Mouse (Mus musculus): ENCODE measurements at regions not wholly inside any gene's neighbourhood (a gene's known extent, or its start where the extent isn't known, plus 50 kb on each side); places are given as distances from the start of the nearest gene placed in this dataset.

DNA sequence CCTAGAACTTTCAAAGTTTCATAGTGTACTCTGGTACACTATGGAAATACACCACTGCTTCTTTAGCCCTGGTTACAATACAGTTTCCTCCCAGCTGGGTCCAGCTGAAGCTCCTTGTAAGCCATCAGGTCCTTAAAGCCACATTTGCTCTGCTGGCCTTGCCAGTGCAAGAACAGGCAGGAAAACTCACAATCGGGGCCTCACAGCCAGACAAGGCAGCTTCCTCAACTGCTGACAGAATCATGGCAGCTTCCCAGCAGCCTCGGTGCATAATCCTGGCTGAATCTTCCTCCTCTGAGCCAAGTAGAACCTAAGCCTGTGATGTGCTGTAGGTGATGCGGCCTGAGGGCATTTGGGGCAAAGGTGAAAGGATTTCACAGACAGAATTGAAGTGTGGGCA lies 320.5 kb upstream of the Zmiz1 start:
- Histone ChIP-seq H3K27me3 (no peaks in the 10 kb centered on the region), H3K4me2 (no peak overlapping the region), H3K27ac (no peak overlapping the region), H3K9ac (no peak overlapping the region), H3K36me3 (no peaks in the 10 kb centered on the region), H3K9me3 (no peaks in the 10 kb centered on the region), H3K4me1 (replicated peaks) (peaks cover 30% of the 10 kb centered on the region), H3K4me3 (no peak overlapping the region)
- ATAC-seq (ENCODE audit: low FRiP score), result no peak
- WGBS, result 80% methylated on average over 3 of the region's 3 CpGs

DNA sequence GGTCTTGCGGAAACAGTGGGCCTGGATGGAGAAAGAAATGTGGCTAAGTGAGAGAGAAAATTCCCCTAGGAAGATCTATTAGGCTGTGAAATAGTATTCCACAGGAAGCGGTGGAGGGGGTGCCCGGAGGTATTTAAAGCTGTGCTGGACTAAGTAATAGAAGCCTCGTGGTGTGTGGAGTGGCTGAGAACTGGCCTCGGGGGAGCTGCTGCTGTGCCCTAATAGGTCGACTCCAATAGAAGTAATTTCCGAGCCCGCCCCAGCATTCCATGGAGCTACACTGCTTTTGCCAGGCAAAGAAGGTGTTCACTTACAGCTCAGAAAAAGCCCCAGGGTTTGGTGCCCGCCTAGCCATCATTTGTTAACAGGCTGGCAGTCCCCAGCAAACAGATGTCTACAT lies 317.1 kb upstream of the Zmiz1 start:
- WGBS, result 53% methylated on average over 9 of the region's 9 CpGs
- Histone ChIP-seq H3K4me2 (no peak overlapping the region), H3K9ac (no peak overlapping the region), H3K27ac (peak overlapping the region; percentile 25; the same call in 1 of the 2 replicates), H3K9me3 (no peaks in the 10 kb centered on the region), H3K4me1 (replicated peaks) (peaks cover 18% of the 10 kb centered on the region), H3K27me3 (no peaks in the 10 kb centered on the region), H3K4me3 (no peak overlapping the region), H3K36me3 (no peaks in the 10 kb centered on the region)
- ATAC-seq (ENCODE audit: low FRiP score), result no peak

- peaks cover 12% of the 10 kb centered on the region for H3K4me1 ChIP-seq (replicated peaks)
- WGBS, result 93% methylated on average over 4 of the region's 4 CpGs
- no peak for ATAC-seq (ENCODE audit: low FRiP score)
Observed at GRCm38 (mm10) chr14:25143051-25143450, 315.9 kb upstream of the Zmiz1 start.

GRCm38 (mm10) chr14:25147731-25148130 lies 311.3 kb upstream of the Zmiz1 start:
- ATAC-seq (ENCODE audit: low FRiP score), result no peak
- Histone ChIP-seq H3K27ac (no peak overlapping the region), H3K4me1 (replicated peaks) (peaks cover 10% of the 10 kb centered on the region; the same call in 1 of the 2 replicates), H3K9ac (no peak overlapping the region), H3K36me3 (no peaks in the 10 kb centered on the region), H3K4me3 (no peak overlapping the region), H3K4me2 (no peak overlapping the region), H3K9me3 (no peaks in the 10 kb centered on the region), H3K27me3 (no peaks in the 10 kb centered on the region)
- WGBS, result 98% methylated on average over 2 of the region's 2 CpGs

More at GRCm38 (mm10) chr14:25143051-25143450, 315.9 kb upstream of the Zmiz1 start:
- H3K27me3 ChIP-seq, result no peaks in the 10 kb centered on the region
- no peak overlapping the region for H3K9ac ChIP-seq
- no peak overlapping the region for H3K4me2 ChIP-seq
- H3K9me3 ChIP-seq, result no peaks in the 10 kb centered on the region
- no peak overlapping the region for H3K4me3 ChIP-seq
- no peak overlapping the region for H3K27ac ChIP-seq
- H3K36me3 ChIP-seq, result no peaks in the 10 kb centered on the region

DNA sequence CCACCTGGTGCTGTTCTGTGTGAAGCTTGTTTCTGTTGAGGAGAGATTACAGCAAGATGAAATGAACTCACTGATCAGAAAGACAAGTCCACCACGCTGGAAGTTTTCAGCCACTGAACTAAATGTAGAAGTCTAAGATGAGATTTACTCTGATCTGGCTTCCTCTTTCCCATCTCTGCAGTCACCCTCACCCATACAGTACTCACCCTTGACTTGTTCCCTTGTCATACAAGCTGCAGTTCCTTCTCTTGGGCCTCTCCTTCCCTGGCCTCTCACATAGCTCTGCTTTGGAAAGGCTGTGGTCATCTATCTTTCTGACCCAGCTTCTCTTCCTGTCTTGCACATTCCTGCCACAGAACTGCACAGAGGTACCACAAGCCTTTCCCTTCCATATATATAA lies 308.0 kb upstream of the Zmiz1 start:
- 96% methylated on average over 1 of the region's 1 CpGs for WGBS
- Histone ChIP-seq H3K4me3 (no peak overlapping the region), H3K9ac (no peak overlapping the region), H3K4me2 (no peak overlapping the region), H3K4me1 (replicated peaks) (peaks cover 22% of the 10 kb centered on the region), H3K9me3 (no peaks in the 10 kb centered on the region), H3K27ac (no peak overlapping the region), H3K36me3 (no peaks in the 10 kb centered on the region), H3K27me3 (no peaks in the 10 kb centered on the region)
- ATAC-seq (ENCODE audit: low FRiP score), result no peak

- H3K4me1 ChIP-seq (replicated peaks), result peaks cover 27% of the 10 kb centered on the region
- H3K27ac ChIP-seq, result no peak overlapping the region
- H3K4me2 ChIP-seq, result no peak overlapping the region
- 86% methylated on average over 2 of the region's 2 CpGs for WGBS
- H3K9ac ChIP-seq, result no peak overlapping the region
- H3K27me3 ChIP-seq, result no peaks in the 10 kb centered on the region
- no peak for ATAC-seq (ENCODE audit: low FRiP score)
- no peak overlapping the region for H3K4me3 ChIP-seq
- no peaks in the 10 kb centered on the region for H3K36me3 ChIP-seq
- no peaks in the 10 kb centered on the region for H3K9me3 ChIP-seq
Observed at GRCm38 (mm10) chr14:25151485-25151884, 307.5 kb upstream of the Zmiz1 start.

- no peak for ATAC-seq (ENCODE audit: low FRiP score)
- Histone ChIP-seq H3K4me2 (no peak overlapping the region), H3K4me1 (replicated peaks) (peaks cover 29% of the 10 kb centered on the region), H3K27me3 (no peaks in the 10 kb centered on the region), H3K4me3 (no peak overlapping the region), H3K27ac (no peak overlapping the region), H3K9me3 (no peaks in the 10 kb centered on the region), H3K36me3 (no peaks in the 10 kb centered on the region), H3K9ac (no peak overlapping the region)
- 77% methylated on average over 4 of the region's 4 CpGs for WGBS
Observed at GRCm38 (mm10) chr14:25153573-25153972, 305.4 kb upstream of the Zmiz1 start.

- Histone ChIP-seq H3K4me2 (no peak overlapping the region), H3K4me1 (replicated peaks) (peaks cover 29% of the 10 kb centered on the region), H3K9me3 (no peaks in the 10 kb centered on the region), H3K36me3 (no peaks in the 10 kb centered on the region), H3K27ac (no peak overlapping the region), H3K4me3 (no peak overlapping the region), H3K9ac (no peak overlapping the region), H3K27me3 (no peaks in the 10 kb centered on the region)
- ATAC-seq (ENCODE audit: low FRiP score), result no peak
- 67% methylated on average over 8 of the region's 8 CpGs for WGBS
Observed at GRCm38 (mm10) chr14:25154180-25154579, 304.8 kb upstream of the Zmiz1 start.

DNA sequence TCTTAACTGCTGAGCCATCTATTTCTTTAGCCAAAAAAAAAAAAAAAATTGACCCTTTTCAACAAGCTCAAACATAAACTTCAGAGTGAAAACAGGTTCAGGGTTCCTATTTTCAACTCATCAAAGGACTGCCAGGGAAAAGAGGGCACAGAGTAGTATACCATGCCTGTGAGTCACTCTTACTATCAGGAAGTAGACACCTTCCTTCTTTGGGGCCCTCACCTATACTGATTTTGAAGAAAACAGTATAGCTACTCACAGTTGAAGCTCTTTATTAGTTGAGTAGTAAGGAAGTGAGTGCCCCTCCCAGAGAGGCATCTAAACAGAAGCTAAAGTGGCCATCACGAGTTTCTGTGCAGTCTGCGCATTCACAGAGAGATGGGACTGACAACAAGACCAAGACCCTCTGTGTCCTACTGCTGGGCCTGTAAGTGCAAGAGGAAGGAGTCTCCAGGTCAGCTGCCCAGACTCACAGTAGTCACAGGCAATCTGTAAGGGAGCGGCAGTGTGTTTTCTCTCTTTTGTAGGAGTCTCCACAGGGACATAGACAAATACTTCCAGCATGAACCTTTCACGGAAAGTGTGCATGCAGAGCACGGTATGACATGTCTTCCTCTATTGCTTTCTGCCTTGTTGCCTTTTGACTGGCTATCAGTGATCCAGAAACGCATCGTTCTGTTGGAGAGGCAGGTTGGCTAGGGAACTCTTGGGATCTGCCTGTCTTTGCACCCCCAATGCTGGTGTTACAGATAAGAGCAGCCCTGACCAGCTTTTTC lies 303.8 kb upstream of the Zmiz1 start:
- Histone ChIP-seq H3K27me3 (no peaks in the 10 kb centered on the region), H3K4me2 (no peak overlapping the region), H3K27ac (peak overlapping the region; percentile 45), H3K9ac (0 out of 2 replicates have a peak overlapping the region, but pooled peaks have one; percentile 39), H3K9me3 (no peaks in the 10 kb centered on the region), H3K4me1 (replicated peaks) (peaks cover 29% of the 10 kb centered on the region), H3K36me3 (no peaks in the 10 kb centered on the region), H3K4me3 (no peak overlapping the region)
- 70% methylated on average over 7 of the region's 7 CpGs for WGBS
- ATAC-seq (ENCODE audit: low FRiP score), result no peak

- no peak for ATAC-seq (ENCODE audit: low FRiP score)
- H3K9me3 ChIP-seq, result no peaks in the 10 kb centered on the region
Observed at GRCm38 (mm10) chr14:25156171-25156570, 302.8 kb upstream of the Zmiz1 start.

DNA sequence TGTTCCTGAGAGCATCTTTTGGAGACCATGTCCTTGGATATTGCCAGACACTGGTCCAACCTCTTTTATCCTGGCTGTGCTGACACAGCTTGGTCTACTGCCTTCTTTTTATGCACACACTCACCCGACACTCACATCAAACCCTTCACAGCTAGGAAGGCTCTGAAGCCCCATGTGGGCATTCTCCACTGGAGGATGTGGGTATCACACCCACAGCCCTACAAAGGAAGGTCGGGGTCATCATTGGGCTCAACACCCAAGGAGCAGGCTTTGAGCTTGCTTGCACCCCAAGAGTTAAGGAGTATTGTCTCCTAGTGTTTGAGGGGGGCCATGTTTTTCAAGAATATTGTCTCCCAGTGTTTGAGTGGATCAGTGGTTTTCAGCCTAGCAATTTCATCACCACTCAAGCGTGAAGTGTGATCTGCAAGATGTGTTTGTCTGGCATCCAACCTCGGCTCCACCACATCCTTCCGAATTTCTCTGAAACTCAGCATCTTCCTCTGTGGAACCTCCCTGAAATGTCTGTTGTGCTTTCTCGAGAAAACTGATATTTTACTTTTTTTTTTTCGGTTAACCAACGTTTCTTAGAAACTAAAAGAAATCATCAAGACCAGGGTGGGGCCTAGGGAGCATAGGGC lies 297.2 kb upstream of the Zmiz1 start:
- H3K36me3 ChIP-seq, result no peaks in the 10 kb centered on the region
- H3K4me3 ChIP-seq, result no peak overlapping the region
- H3K4me2 ChIP-seq, result no peak overlapping the region
- no peaks in the 10 kb centered on the region for H3K4me1 ChIP-seq (replicated peaks)
- H3K9ac ChIP-seq, result no peak overlapping the region
- no peaks in the 10 kb centered on the region for H3K27me3 ChIP-seq
- ATAC-seq (ENCODE audit: low FRiP score), result no peak
- WGBS, result 89% methylated on average over 8 of the region's 8 CpGs
- H3K9me3 ChIP-seq, result no peaks in the 10 kb centered on the region
- no peak overlapping the region for H3K27ac ChIP-seq

More at GRCm38 (mm10) chr14:25156171-25156570, 302.8 kb upstream of the Zmiz1 start:
- Histone ChIP-seq H3K27me3 (no peaks in the 10 kb centered on the region), H3K27ac (peak overlapping the region; percentile 45; the same call in 1 of the 2 replicates), H3K4me3 (no peak overlapping the region), H3K4me1 (replicated peaks) (peaks cover 29% of the 10 kb centered on the region), H3K36me3 (no peaks in the 10 kb centered on the region), H3K9ac (peak overlapping the region; percentile 39; the same call in 1 of the 2 replicates), H3K4me2 (no peak overlapping the region)
- 58% methylated on average over 9 of the region's 9 CpGs for WGBS

GRCm38 (mm10) chr14:25166217-25166616 lies 292.8 kb upstream of the Zmiz1 start:
- H3K36me3 ChIP-seq, result no peaks in the 10 kb centered on the region
- ATAC-seq (ENCODE audit: low FRiP score), result no peak
- H3K4me1 ChIP-seq (replicated peaks), result peaks cover 9% of the 10 kb centered on the region; the same call in 1 of the 2 replicates
- peaks cover 8% of the 10 kb centered on the region; the same call in 1 of the 2 replicates for H3K27me3 ChIP-seq
- no peak overlapping the region for H3K4me2 ChIP-seq
- 64% methylated on average over 1 of the region's 1 CpGs for WGBS
- H3K9ac ChIP-seq, result no peak overlapping the region
- no peaks in the 10 kb centered on the region for H3K9me3 ChIP-seq
- no peak overlapping the region for H3K4me3 ChIP-seq
- no peak overlapping the region for H3K27ac ChIP-seq

Measured in hindbrain, embryonic 13.5 days (tissue).